Mouse (Mus musculus) myocyte (in vitro differentiated cells): Measurements from ENCODE around the gene Lama2.

Source experiments
- CEBPB ChIP-seq: IDR thresholded peaks from 2 replicates; pipeline ENCODE4 v1.6.1; 2011; ENCODE audit warnings: mild to moderate bottlenecking, moderate library complexity; ENCODE audit not compliant: poor library complexity, insufficient read depth, severe bottlenecking
- E2F4 ChIP-seq: IDR thresholded peaks from one replicate; pipeline ENCODE4 v1.6.1; 2011; ENCODE audit warnings: mild to moderate bottlenecking, control low read depth, moderate library complexity; ENCODE audit not compliant: insufficient read depth
- MAX ChIP-seq: IDR thresholded peaks from one replicate; pipeline ENCODE4 v1.6.1; 2011; ENCODE audit warnings: low read depth, mild to moderate bottlenecking, control low read depth
- POLR2A ChIP-seq: IDR thresholded peaks from one replicate; pipeline ENCODE4 v1.6.1; 2011; ENCODE audit warnings: low read depth, mild to moderate bottlenecking, control low read depth, moderate library complexity; ENCODE audit not compliant: insufficient read length
- POLR2AphosphoS2 ChIP-seq: IDR thresholded peaks from one replicate; pipeline ENCODE4 v1.6.1; 2011; ENCODE audit warnings: low read depth, control low read depth; ENCODE audit not compliant: insufficient read length
- SRF ChIP-seq: IDR thresholded peaks from one replicate; pipeline ENCODE4 v1.6.1; 2011; ENCODE audit warnings: low read depth; ENCODE audit not compliant: control insufficient read depth, insufficient read length
- TCF12 ChIP-seq: IDR thresholded peaks from one replicate; pipeline ENCODE4 v1.6.1; 2011; ENCODE audit warnings: mild to moderate bottlenecking, control low read depth; ENCODE audit not compliant: poor library complexity, insufficient read depth, severe bottlenecking
- TCF3 ChIP-seq: IDR thresholded peaks from one replicate; pipeline ENCODE4 v1.6.1; 2011; ENCODE audit warnings: low read depth, control low read depth; ENCODE audit not compliant: insufficient read length
- USF1 ChIP-seq: IDR thresholded peaks from one replicate; pipeline ENCODE4 v1.6.1; 2011; ENCODE audit warnings: low read depth, mild to moderate bottlenecking, control low read depth, moderate library complexity

GRCm38 (mm10) chr10:27249741-27250140 is 369.8 kb downstream of the Lama2 start:
- TF ChIP-seq POLR2A, result no peak
- no peak for TF ChIP-seq USF1
- TF ChIP-seq POLR2AphosphoS2, result no peak
- no peak for TF ChIP-seq MAX
- no peak for TF ChIP-seq E2F4
- TF ChIP-seq TCF12, result no peak
- no peak for TF ChIP-seq TCF3
- no peak for TF ChIP-seq CEBPB
- TF ChIP-seq SRF, result no peak
